Mouse (Mus musculus) kidney, embryonic 16.5 days (tissue): ENCODE measurements around the gene Syne3. TPM values are rescaled to one million over a fixed set of nuclear protein-coding genes. Genes with fewer than 3 reads are reported as not detected.
A peak's percentile ranks its signal among the peaks of the same experiment; 100 is the strongest.

Source experiments
- ATAC-seq: fragments of 200-750 bp; cut with Nextera tagmentation; 2 replicates; pipeline ENCODE4 v1.8.0; 2017; ENCODE audit warnings: moderate TSS enrichment; ENCODE audit not compliant: low FRiP score, low TSS enrichment
- H3K27ac ChIP-seq: fragments of 300-500 bp; sonication (generic); 2 replicates; pipeline ENCODE4 v1.5.1; 2014; ENCODE audit warnings: low read length
- H3K27me3 ChIP-seq: fragments of 300-500 bp; sonication (generic); 2 replicates; pipeline ENCODE4 v1.6.1; 2014; ENCODE audit warnings: low read length, control low read depth, mixed read lengths; ENCODE audit not compliant: insufficient read depth
- H3K36me3 ChIP-seq: fragments of 300-500 bp; sonication (generic); 2 replicates; pipeline ENCODE4 v1.6.1; 2014; ENCODE audit warnings: low read length, control low read depth, mixed read lengths; ENCODE audit not compliant: insufficient read depth
- H3K4me1 ChIP-seq: fragments of 300-500 bp; sonication (generic); 2 replicates; pipeline ENCODE4 v1.6.1; 2014; ENCODE audit warnings: low read length, control low read depth, mixed read lengths; ENCODE audit not compliant: insufficient read depth
- H3K4me2 ChIP-seq: fragments of 300-500 bp; sonication (generic); replicated peaks from 2 replicates; pipeline ENCODE4 v1.6.1; 2014; ENCODE audit warnings: low read depth, low read length
- H3K4me3 ChIP-seq: fragments of 300-500 bp; sonication (generic); 2 replicates; pipeline ENCODE4 v1.5.1; 2014; ENCODE audit warnings: mild to moderate bottlenecking, low read length
- H3K9ac ChIP-seq: fragments of 300-500 bp; sonication (generic); replicated peaks from 2 replicates; pipeline ENCODE4 v1.6.1; 2014; ENCODE audit warnings: low read length
- H3K9me3 ChIP-seq: fragments of 300-500 bp; sonication (generic); 2 replicates; pipeline ENCODE4 v1.6.1; 2016; ENCODE audit warnings: low read length, control low read depth
- WGBS: fragments of 180-500 bp; shearing (Covaris S2); extraction: QIAGEN DNeasy Blood & Tissue Kit; methylation state at CpG from one replicate; pipeline ENCODE4 v1.1.7; 2014; 5-methylcytosine and 5-hydroxymethylcytosine counted together
- polyA plus RNA-seq: library from polyadenylated mRNA; unstranded; fragments of >200 nt; fragmentation: Nextera tagmentation; extraction: Ambion mirVana; gene quantifications from 2 replicates; pipeline ENCODE4 v1.2.1, GENCODE M21; 2015

Gene Syne3
- polyA plus RNA-seq, 1 experiment from 2014 or later, result 0.51 TPM

- H3K4me2 ChIP-seq, result peak overlapping the region; percentile 35
- H3K9me3 ChIP-seq, result no peaks in the 10 kb centered on the region
- H3K4me1 ChIP-seq, result peaks cover 33% of the 10 kb centered on the region
- no peak overlapping the region for H3K27ac ChIP-seq
- H3K9ac ChIP-seq, result peak overlapping the region; percentile 31
- 16% methylated on average over 17 of the region's 17 CpGs for WGBS
- H3K36me3 ChIP-seq, result no peaks in the 10 kb centered on the region
- H3K27me3 ChIP-seq, result peaks cover 11% of the 10 kb centered on the region
- ATAC-seq, result no peak
- H3K4me3 ChIP-seq, result 0 out of 2 replicates have a peak overlapping the region, but pooled peaks have one; percentile 9
These were observed 3.5 kb upstream of the Syne3 start for GRCm38 (mm10) chr12:105013065-105013464.

- ATAC-seq, result no peak
- H3K4me2 ChIP-seq, result no peak overlapping the region
- no peaks in the 10 kb centered on the region for H3K36me3 ChIP-seq
- H3K9me3 ChIP-seq, result no peaks in the 10 kb centered on the region
- peaks cover 33% of the 10 kb centered on the region for H3K4me1 ChIP-seq
- no peak overlapping the region for H3K27ac ChIP-seq
- H3K9ac ChIP-seq, result no peak overlapping the region
- H3K27me3 ChIP-seq, result peaks cover 17% of the 10 kb centered on the region
- H3K4me3 ChIP-seq, result no peak overlapping the region
- WGBS, result 93% methylated on average over 4 of the region's 4 CpGs
These were observed 2.7 kb upstream of the Syne3 start for GRCm38 (mm10) chr12:105012314-105012713.

GRCm38 (mm10) chr12:105011589-105011988 lies 2.0 kb upstream of the Syne3 start:
- H3K27me3 ChIP-seq, result peaks cover 21% of the 10 kb centered on the region
- H3K9me3 ChIP-seq, result no peaks in the 10 kb centered on the region
- H3K36me3 ChIP-seq, result no peaks in the 10 kb centered on the region
- H3K27ac ChIP-seq, result no peak overlapping the region
- no peak overlapping the region for H3K9ac ChIP-seq
- peaks cover 30% of the 10 kb centered on the region for H3K4me1 ChIP-seq
- 94% methylated on average over 1 of the region's 1 CpGs for WGBS
- H3K4me2 ChIP-seq, result no peak overlapping the region
- ATAC-seq, result no peak
- H3K4me3 ChIP-seq, result no peak overlapping the region

GRCm38 (mm10) chr12:105010213-105010790 lies 693 bp upstream of the Syne3 start:
- Histone ChIP-seq H3K4me2 (peak overlapping the region; percentile 92), H3K9ac (peak overlapping the region; percentile 68; the same call in 1 of the 2 replicates), H3K4me3 (peak overlapping the region; percentile 71), H3K36me3 (no peaks in the 10 kb centered on the region), H3K27ac (no peak overlapping the region), H3K4me1 (peaks cover 22% of the 10 kb centered on the region), H3K27me3 (peaks cover 21% of the 10 kb centered on the region), H3K9me3 (no peaks in the 10 kb centered on the region)
- 24% methylated on average over 9 of the region's 9 CpGs for WGBS
- no peak; the same call in 1 of the 2 replicates for ATAC-seq

GRCm38 (mm10) chr12:105008752-105009178 lies 844 bp downstream of the Syne3 start:
- Histone ChIP-seq H3K4me2 (peak overlapping the region; percentile 92), H3K4me3 (peak overlapping the region; percentile 71), H3K36me3 (no peaks in the 10 kb centered on the region), H3K9me3 (no peaks in the 10 kb centered on the region), H3K27me3 (peaks cover 21% of the 10 kb centered on the region), H3K27ac (no peak overlapping the region), H3K4me1 (peaks cover 22% of the 10 kb centered on the region), H3K9ac (peak overlapping the region; percentile 68)
- WGBS, result 2% methylated on average over 13 of the region's 13 CpGs
- peak; percentile 65 for ATAC-seq

GRCm38 (mm10) chr12:105008150-105008549 lies 1.5 kb downstream of the Syne3 start:
- H3K4me1 ChIP-seq, result peaks cover 20% of the 10 kb centered on the region
- no peak overlapping the region for H3K4me3 ChIP-seq
- peaks cover 21% of the 10 kb centered on the region for H3K27me3 ChIP-seq
- WGBS, result 52% methylated on average over 2 of the region's 2 CpGs
- H3K9me3 ChIP-seq, result no peaks in the 10 kb centered on the region
- H3K36me3 ChIP-seq, result no peaks in the 10 kb centered on the region
- peak overlapping the region; percentile 92 for H3K4me2 ChIP-seq
- no peak for ATAC-seq
- no peak overlapping the region for H3K27ac ChIP-seq
- H3K9ac ChIP-seq, result no peak overlapping the region

- Histone ChIP-seq H3K27me3 (peaks cover 21% of the 10 kb centered on the region), H3K9me3 (no peaks in the 10 kb centered on the region), H3K36me3 (no peaks in the 10 kb centered on the region), H3K4me1 (peaks cover 20% of the 10 kb centered on the region), H3K9ac (no peak overlapping the region), H3K27ac (no peak overlapping the region), H3K4me3 (no peak overlapping the region), H3K4me2 (no peak overlapping the region)
- ATAC-seq, result no peak
- WGBS, result 52% methylated on average over 2 of the region's 2 CpGs
These were observed 4.0 kb downstream of the Syne3 start for GRCm38 (mm10) chr12:105005715-105005972.

GRCm38 (mm10) chr12:105004956-105005714 lies 4.5 kb downstream of the Syne3 start:
- H3K27ac ChIP-seq, result no peak overlapping the region
- H3K4me2 ChIP-seq, result no peak overlapping the region
- no peak overlapping the region for H3K9ac ChIP-seq
- H3K36me3 ChIP-seq, result no peaks in the 10 kb centered on the region
- no peaks in the 10 kb centered on the region for H3K9me3 ChIP-seq
- no peak for ATAC-seq
- WGBS, result 74% methylated on average over 22 of the region's 22 CpGs
- peaks cover 16% of the 10 kb centered on the region for H3K4me1 ChIP-seq
- H3K27me3 ChIP-seq, result peaks cover 21% of the 10 kb centered on the region
- H3K4me3 ChIP-seq, result no peak overlapping the region

- Histone ChIP-seq H3K27ac (no peak overlapping the region), H3K36me3 (no peaks in the 10 kb centered on the region), H3K9me3 (no peaks in the 10 kb centered on the region), H3K27me3 (peaks cover 16% of the 10 kb centered on the region), H3K4me1 (peaks cover 9% of the 10 kb centered on the region), H3K4me3 (no peak overlapping the region), H3K4me2 (no peak overlapping the region), H3K9ac (no peak overlapping the region)
- no peak for ATAC-seq
- 57% methylated on average over 3 of the region's 3 CpGs for WGBS
These were observed 5.9 kb downstream of the Syne3 start for GRCm38 (mm10) chr12:105003715-105004114.

GRCm38 (mm10) chr12:105003158-105003557 lies 6.5 kb downstream of the Syne3 start:
- no peak overlapping the region for H3K27ac ChIP-seq
- H3K4me2 ChIP-seq, result no peak overlapping the region
- peaks cover 11% of the 10 kb centered on the region for H3K27me3 ChIP-seq
- WGBS, result 63% methylated on average over 9 of the region's 9 CpGs
- H3K4me1 ChIP-seq, result 0 out of 2 replicates have a peak, but pooled peaks cover 5% of the 10 kb centered on the region
- ATAC-seq, result no peak
- H3K36me3 ChIP-seq, result no peaks in the 10 kb centered on the region
- no peak overlapping the region for H3K4me3 ChIP-seq
- H3K9me3 ChIP-seq, result no peaks in the 10 kb centered on the region
- no peak overlapping the region for H3K9ac ChIP-seq
